Mouse (Mus musculus): ENCODE measurements around the gene Aven.

GRCm38 (mm10) chr2:112481564-112481963 is 11.2 kb upstream of the Aven start:
- no peak for TF ChIP-seq TAL1 (IDR thresholded peaks at IDR 0.05; ENCODE audit: low read length)
- TF ChIP-seq GATA1 (IDR thresholded peaks at IDR 0.05; ENCODE audit: low read length): no peak
